Mouse (Mus musculus) erythroblast, embryonic 14.5 days (primary cell): ENCODE results near the gene Hemk1. TPM values are rescaled to one million over a fixed set of nuclear protein-coding genes. Genes with fewer than 3 reads are reported as not detected.

Experiments used
- H3K27me3 ChIP-seq: 2 replicates; pipeline ENCODE4 v1.6.1; 2012; ENCODE audit warnings: inconsistent platforms; ENCODE audit not compliant: control insufficient read depth
- H3K36me3 ChIP-seq: 2 replicates; pipeline ENCODE4 v1.6.1; 2012; ENCODE audit warnings: mild to moderate bottlenecking, inconsistent platforms; ENCODE audit not compliant: control insufficient read depth
- H3K4me1 ChIP-seq: 2 replicates; pipeline ENCODE4 v1.6.1; 2012; ENCODE audit warnings: inconsistent platforms; ENCODE audit not compliant: control insufficient read depth
- H3K4me3 ChIP-seq: replicated peaks from 2 replicates; pipeline ENCODE3; 2012; ENCODE audit warnings: moderate library complexity, mild to moderate bottlenecking, inconsistent platforms
- H3K9me3 ChIP-seq: 2 replicates; pipeline ENCODE4 v1.6.1; 2012; ENCODE audit warnings: low read length, inconsistent platforms, mixed read lengths; ENCODE audit not compliant: control insufficient read depth
- GATA1 ChIP-seq: IDR thresholded peaks from 2 replicates; pipeline ENCODE4 v1.6.1; 2012; ENCODE audit warnings: low read length, inconsistent platforms, mixed read lengths
- TAL1 ChIP-seq: IDR thresholded peaks from 3 replicates; pipeline ENCODE4 v1.6.1; 2012; ENCODE audit warnings: low read length, inconsistent platforms, mixed read lengths
- polyA plus RNA-seq: library from polyadenylated mRNA; stranded (reverse); fragments of >175 nt; gene quantifications from 2 replicates; pipeline ENCODE4 v1.2.3, GENCODE M21; 2012

Gene Hemk1
- 0.24 and 0.32 TPM in 2 replicates for polyA plus RNA-seq

GRCm38 (mm10) chr9:107338172-107338883 lies at the start of gene Hemk1:
Hemk1 (minus strand) TSS chr9:107338350.
- H3K9me3 ChIP-seq: no peaks in the 10 kb centered on the region
- H3K27me3 ChIP-seq: peaks cover 25% of the 10 kb centered on the region
- TF ChIP-seq GATA1 (no peak), TAL1 (no peak)
- H3K36me3 ChIP-seq: peaks cover 4% of the 10 kb centered on the region
- peaks cover 39% of the 10 kb centered on the region for H3K4me1 ChIP-seq
- H3K4me3 ChIP-seq: peak within 1 kb of the TSS; percentile 69

- no peaks in the 10 kb centered on the region; the same call in 1 of the 2 replicates for H3K4me1 ChIP-seq
- TF ChIP-seq TAL1: no peak
- TF ChIP-seq GATA1: no peak
- H3K27me3 ChIP-seq: peaks cover 48% of the 10 kb centered on the region
- no peak overlapping the region for H3K4me3 ChIP-seq
- H3K36me3 ChIP-seq: no peaks in the 10 kb centered on the region
- H3K9me3 ChIP-seq: no peaks in the 10 kb centered on the region
These were observed 49.6 kb upstream of the Hemk1 start for GRCm38 (mm10) chr9:107387708-107388107.

GRCm38 (mm10) chr9:107386722-107387121 lies 48.6 kb upstream of the Hemk1 start:
- H3K4me3 ChIP-seq: no peak overlapping the region
- no peak for TF ChIP-seq GATA1
- H3K27me3 ChIP-seq: peaks cover 58% of the 10 kb centered on the region
- H3K9me3 ChIP-seq: no peaks in the 10 kb centered on the region
- no peaks in the 10 kb centered on the region for H3K36me3 ChIP-seq
- H3K4me1 ChIP-seq: peaks cover 1% of the 10 kb centered on the region

GRCm38 (mm10) chr9:107384396-107384795 lies 46.2 kb upstream of the Hemk1 start:
- TF ChIP-seq TAL1: no peak
- TF ChIP-seq GATA1: no peak
- Histone ChIP-seq H3K4me3 (no peak overlapping the region), H3K27me3 (peaks cover 78% of the 10 kb centered on the region), H3K4me1 (peaks cover 5% of the 10 kb centered on the region), H3K36me3 (no peaks in the 10 kb centered on the region), H3K9me3 (no peaks in the 10 kb centered on the region; the same call in 1 of the 2 replicates)

GRCm38 (mm10) chr9:107381723-107382122 lies 43.6 kb upstream of the Hemk1 start:
- H3K36me3 ChIP-seq: no peaks in the 10 kb centered on the region
- H3K27me3 ChIP-seq: peaks cover 96% of the 10 kb centered on the region
- peaks cover 10% of the 10 kb centered on the region for H3K9me3 ChIP-seq
- peaks cover 12% of the 10 kb centered on the region for H3K4me1 ChIP-seq
- H3K4me3 ChIP-seq: no peak overlapping the region
- TF ChIP-seq TAL1 (no peak), GATA1 (no peak)

GRCm38 (mm10) chr9:107377961-107378512 lies 39.9 kb upstream of the Hemk1 start:
- Histone ChIP-seq H3K36me3 (no peaks in the 10 kb centered on the region), H3K4me3 (no peak overlapping the region), H3K4me1 (peaks cover 43% of the 10 kb centered on the region), H3K27me3 (peaks cover 84% of the 10 kb centered on the region), H3K9me3 (peaks cover 10% of the 10 kb centered on the region)
- TF ChIP-seq GATA1 (no peak), TAL1 (no peak)

GRCm38 (mm10) chr9:107375451-107375850 lies 37.3 kb upstream of the Hemk1 start:
- peaks cover 3% of the 10 kb centered on the region; the same call in 1 of the 2 replicates for H3K36me3 ChIP-seq
- peaks cover 63% of the 10 kb centered on the region for H3K4me1 ChIP-seq
- peaks cover 10% of the 10 kb centered on the region for H3K9me3 ChIP-seq
- H3K27me3 ChIP-seq: peaks cover 58% of the 10 kb centered on the region
- TF ChIP-seq GATA1 (no peak), TAL1 (no peak)
- peak overlapping the region; percentile 46 for H3K4me3 ChIP-seq

GRCm38 (mm10) chr9:107374623-107375022 lies 36.5 kb upstream of the Hemk1 start:
- Histone ChIP-seq H3K4me3 (peak overlapping the region; percentile 23), H3K4me1 (peaks cover 71% of the 10 kb centered on the region), H3K36me3 (peaks cover 3% of the 10 kb centered on the region; the same call in 1 of the 2 replicates), H3K9me3 (peaks cover 10% of the 10 kb centered on the region), H3K27me3 (peaks cover 50% of the 10 kb centered on the region)
- no peak for TF ChIP-seq GATA1
- no peak for TF ChIP-seq TAL1

GRCm38 (mm10) chr9:107372441-107372840 lies 34.3 kb upstream of the Hemk1 start:
- Histone ChIP-seq H3K36me3 (peaks cover 3% of the 10 kb centered on the region; the same call in 1 of the 2 replicates), H3K27me3 (peaks cover 28% of the 10 kb centered on the region), H3K4me1 (peaks cover 86% of the 10 kb centered on the region), H3K4me3 (no peak overlapping the region), H3K9me3 (no peaks in the 10 kb centered on the region; the same call in 1 of the 2 replicates)
- TF ChIP-seq GATA1 (no peak), TAL1 (no peak)
